Mouse (Mus musculus): ENCODE measurements at regions not wholly inside any gene's neighbourhood (a gene's known extent, or its start where the extent isn't known, plus 50 kb on each side); places are given as distances from the start of the nearest gene placed in this dataset.
A peak's percentile ranks its signal among the peaks of the same experiment; 100 is the strongest.

DNA sequence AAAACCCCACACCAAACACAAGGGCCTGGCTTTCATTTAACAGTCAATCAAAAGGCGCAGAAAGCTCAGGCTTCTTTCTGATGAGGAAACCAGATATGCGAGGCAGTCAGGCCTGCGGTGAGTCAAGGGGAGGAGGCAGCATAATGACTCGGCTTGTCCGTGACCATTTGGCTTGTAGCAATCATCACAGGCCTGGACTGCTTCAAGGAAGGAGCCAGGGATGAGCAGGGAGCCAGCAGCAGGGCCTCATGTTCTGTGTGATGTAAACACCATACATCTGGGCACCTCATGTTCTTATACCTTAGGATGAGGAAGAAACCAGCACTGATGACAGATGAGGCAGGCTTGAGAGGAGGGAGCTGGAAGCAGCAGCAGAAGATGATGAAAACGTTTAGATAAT, 264.6 kb upstream of the Habp2 start:
- Histone ChIP-seq H3ac (ENCODE audit: control insufficient read depth, insufficient read length) (no peak overlapping the region), H3K36me3 (ENCODE audit: control insufficient read depth, insufficient read depth) (no peaks in the 10 kb centered on the region), H3K4me3 (no peak overlapping the region), H3K4me2 (ENCODE audit: low read depth) (peak overlapping the region; percentile 5), H3K79me2 (ENCODE audit: control insufficient read depth, insufficient read depth) (no peaks in the 10 kb centered on the region), H3K27me3 (ENCODE audit: control insufficient read depth, insufficient read depth, insufficient read length) (no peaks in the 10 kb centered on the region)
- TF ChIP-seq USF1 (IDR thresholded peaks at IDR 0.05; ENCODE audit: low read depth) (no peak), POLR2A (IDR thresholded peaks at IDR 0.05; ENCODE audit: insufficient read length, low read depth) (no peak), SRF (IDR thresholded peaks at IDR 0.05; ENCODE audit: control insufficient read depth, insufficient read length, low read depth) (no peak), POLR2AphosphoS2 (IDR thresholded peaks at IDR 0.05; ENCODE audit: insufficient read length, low read depth) (no peak), REST (IDR thresholded peaks at IDR 0.05; ENCODE audit: insufficient read depth, insufficient read length) (no peak), MYOG (IDR thresholded peaks at IDR 0.05; ENCODE audit: control insufficient read depth in 1 of 3, insufficient read depth in 1 of 3, insufficient read length in 2 of 3, low read depth in 2 of 3) (peak in 1 of 3 experiments; percentile 8), MAX (IDR thresholded peaks at IDR 0.05; ENCODE audit: low read depth) (no peak), TCF12 (IDR thresholded peaks at IDR 0.05; ENCODE audit: insufficient read depth, poor library complexity, severe bottlenecking) (no peak), E2F4 (IDR thresholded peaks at IDR 0.05; ENCODE audit: insufficient read depth) (no peak), TCF3 (IDR thresholded peaks at IDR 0.05; ENCODE audit: insufficient read length, low read depth) (no peak), MYOD1 (IDR thresholded peaks at IDR 0.05; ENCODE audit: control insufficient read depth in 1 of 3, insufficient read length in 2 of 3, low read depth in 2 of 3) (peak in 1 of 3 experiments; percentile 46)

DNA sequence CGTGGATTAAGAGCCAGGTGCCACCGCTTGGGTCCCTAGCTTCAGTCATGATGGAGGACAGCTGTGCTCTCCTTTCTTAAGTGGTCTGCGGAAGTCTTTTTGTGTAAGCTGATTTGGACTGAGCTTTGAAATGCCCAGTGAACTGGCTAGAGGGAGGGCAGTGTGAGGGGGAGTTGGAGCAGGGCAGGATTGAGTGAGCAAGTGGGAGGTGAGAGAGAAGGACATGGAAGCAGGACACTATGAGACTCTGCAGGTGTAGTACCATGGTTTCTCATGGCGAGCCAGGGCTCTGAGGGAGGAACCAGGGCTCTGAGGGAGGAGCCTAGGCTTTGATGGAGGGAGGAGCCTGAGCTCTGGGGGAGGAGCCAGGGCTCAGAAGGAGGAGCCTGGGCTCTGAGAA, 262.3 kb upstream of the Habp2 start:
- Histone ChIP-seq H3K4me3 (no peak overlapping the region), H3ac (ENCODE audit: control insufficient read depth, insufficient read length) (no peak overlapping the region), H3K79me2 (ENCODE audit: control insufficient read depth, insufficient read depth) (no peaks in the 10 kb centered on the region), H3K36me3 (ENCODE audit: control insufficient read depth, insufficient read depth) (no peaks in the 10 kb centered on the region), H3K4me2 (ENCODE audit: low read depth) (no peak overlapping the region), H3K27me3 (ENCODE audit: control insufficient read depth, insufficient read depth, insufficient read length) (no peaks in the 10 kb centered on the region)
- TF ChIP-seq MYOD1 (IDR thresholded peaks at IDR 0.05; ENCODE audit: control insufficient read depth in 1 of 3, insufficient read length in 2 of 3, low read depth in 2 of 3): no peak
- no peak for TF ChIP-seq MYOG (IDR thresholded peaks at IDR 0.05; ENCODE audit: control insufficient read depth in 1 of 3, insufficient read depth in 1 of 3, insufficient read length in 2 of 3, low read depth in 2 of 3)
- TF ChIP-seq POLR2A (IDR thresholded peaks at IDR 0.05; ENCODE audit: insufficient read length, low read depth): no peak
- no peak for TF ChIP-seq USF1 (IDR thresholded peaks at IDR 0.05; ENCODE audit: low read depth)
- no peak for TF ChIP-seq SRF (IDR thresholded peaks at IDR 0.05; ENCODE audit: control insufficient read depth, insufficient read length, low read depth)
- TF ChIP-seq MAX (IDR thresholded peaks at IDR 0.05; ENCODE audit: low read depth): no peak
- no peak for TF ChIP-seq REST (IDR thresholded peaks at IDR 0.05; ENCODE audit: insufficient read depth, insufficient read length)
- TF ChIP-seq TCF12 (IDR thresholded peaks at IDR 0.05; ENCODE audit: insufficient read depth, poor library complexity, severe bottlenecking): no peak
- no peak for TF ChIP-seq CEBPB (IDR thresholded peaks at IDR 0.05; ENCODE audit: insufficient read depth, poor library complexity, severe bottlenecking)
- TF ChIP-seq POLR2AphosphoS2 (IDR thresholded peaks at IDR 0.05; ENCODE audit: insufficient read length, low read depth): no peak

DNA sequence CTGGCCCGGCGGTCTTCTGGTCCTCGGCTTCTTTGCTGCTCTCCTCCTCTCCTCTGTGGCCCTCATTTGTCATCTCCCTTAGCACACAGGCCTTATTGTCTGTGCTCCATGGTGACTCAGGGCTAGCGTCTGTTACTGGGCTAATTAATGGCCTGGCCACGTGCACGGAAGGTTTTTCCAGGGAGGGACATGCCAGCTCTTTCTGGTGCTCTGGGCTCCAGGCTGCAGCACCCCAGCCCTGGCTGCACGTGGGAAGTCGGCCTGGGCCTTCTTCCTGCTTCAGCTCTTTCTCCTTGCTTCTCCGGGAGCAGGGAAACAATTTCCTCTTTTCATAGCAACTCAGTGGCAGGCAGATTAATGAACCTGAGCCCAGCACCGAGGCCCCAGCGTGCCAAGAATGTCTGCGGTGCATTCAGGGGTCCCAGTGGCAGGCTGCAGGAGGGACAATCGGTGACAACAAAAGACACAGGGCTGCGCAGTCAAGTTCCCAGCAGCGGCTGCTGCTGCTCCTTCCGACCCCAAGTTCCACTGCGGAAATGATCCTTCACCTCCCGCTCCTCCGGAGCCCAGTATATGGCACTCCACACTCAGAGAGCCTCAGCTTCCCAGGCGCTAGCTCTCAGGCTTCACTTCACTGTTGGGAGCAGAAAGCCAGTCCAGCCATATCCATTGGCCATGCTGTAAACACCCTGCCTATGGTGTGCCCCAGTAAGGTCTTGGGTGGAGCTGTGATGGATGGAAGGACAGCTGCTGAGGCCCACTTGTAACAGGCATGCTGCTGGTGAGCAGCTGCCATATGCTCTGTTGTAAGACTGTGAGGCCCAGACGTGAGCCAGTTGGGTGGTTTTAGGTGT, 257.3 kb upstream of the Habp2 start:
- no peak overlapping the region for H3ac ChIP-seq (ENCODE audit: control insufficient read depth, insufficient read length)
- no peak overlapping the region for H3K4me3 ChIP-seq
- no peaks in the 10 kb centered on the region for H3K79me2 ChIP-seq (ENCODE audit: control insufficient read depth, insufficient read depth)
- TF ChIP-seq MYOD1 (IDR thresholded peaks at IDR 0.05; ENCODE audit: control insufficient read depth in 1 of 3, insufficient read length in 2 of 3, low read depth in 2 of 3) (peak; percentile 11 to 98 (median 98)), MYOG (IDR thresholded peaks at IDR 0.05; ENCODE audit: control insufficient read depth in 1 of 3, insufficient read depth in 1 of 3, insufficient read length in 2 of 3, low read depth in 2 of 3) (peak; percentile 66 to 98 (median 94)), TCF12 (IDR thresholded peaks at IDR 0.05; ENCODE audit: insufficient read depth, poor library complexity, severe bottlenecking) (peak; percentile 23), TCF3 (IDR thresholded peaks at IDR 0.05; ENCODE audit: insufficient read length, low read depth) (peak; percentile 89), POLR2A (IDR thresholded peaks at IDR 0.05; ENCODE audit: insufficient read length, low read depth) (no peak), CEBPB (IDR thresholded peaks at IDR 0.05; ENCODE audit: insufficient read depth, poor library complexity, severe bottlenecking) (0 out of 2 replicates have a peak, but pooled peaks have one; percentile 6)
- H3K27me3 ChIP-seq (ENCODE audit: control insufficient read depth, insufficient read depth, insufficient read length): no peaks in the 10 kb centered on the region
- H3K36me3 ChIP-seq (ENCODE audit: control insufficient read depth, insufficient read depth): no peaks in the 10 kb centered on the region
- H3K4me2 ChIP-seq (ENCODE audit: low read depth): no peak overlapping the region

DNA sequence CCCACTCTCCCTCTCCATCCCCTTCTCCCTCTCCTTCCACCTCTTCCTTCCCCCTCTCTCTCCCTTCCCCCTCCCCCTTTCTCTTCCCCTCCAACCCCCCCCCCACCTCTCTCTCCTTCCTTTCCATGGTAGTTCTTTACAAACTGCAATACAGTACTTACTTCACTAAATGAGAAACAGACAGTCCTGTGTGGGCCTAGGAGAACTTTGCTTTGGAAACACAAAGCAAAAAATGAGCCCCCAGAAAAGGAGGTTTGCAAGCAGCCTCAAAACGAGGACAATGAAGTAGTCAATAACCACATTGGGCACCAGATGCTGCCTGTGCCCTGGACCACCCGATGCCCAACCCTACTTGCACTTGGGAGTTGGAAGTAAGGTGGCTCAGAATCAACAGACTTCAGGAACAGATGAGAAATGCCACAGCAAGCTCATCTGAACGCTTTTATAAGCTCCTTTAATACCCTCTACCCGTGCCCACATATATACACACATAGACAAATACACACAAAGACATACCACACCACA, 256.5 kb upstream of the Habp2 start:
- Histone ChIP-seq H3K36me3 (ENCODE audit: control insufficient read depth, insufficient read depth) (no peaks in the 10 kb centered on the region), H3K4me3 (no peak overlapping the region), H3K4me2 (ENCODE audit: low read depth) (no peak overlapping the region), H3K27me3 (ENCODE audit: control insufficient read depth, insufficient read depth, insufficient read length) (no peaks in the 10 kb centered on the region), H3ac (ENCODE audit: control insufficient read depth, insufficient read length) (no peak overlapping the region), H3K79me2 (ENCODE audit: control insufficient read depth, insufficient read depth) (no peaks in the 10 kb centered on the region)
- TF ChIP-seq TCF12 (IDR thresholded peaks at IDR 0.05; ENCODE audit: insufficient read depth, poor library complexity, severe bottlenecking) (no peak), POLR2A (IDR thresholded peaks at IDR 0.05; ENCODE audit: insufficient read length, low read depth) (no peak), REST (IDR thresholded peaks at IDR 0.05; ENCODE audit: insufficient read depth, insufficient read length) (no peak), MYOG (IDR thresholded peaks at IDR 0.05; ENCODE audit: control insufficient read depth in 1 of 3, insufficient read depth in 1 of 3, insufficient read length in 2 of 3, low read depth in 2 of 3) (no peak), MYOD1 (IDR thresholded peaks at IDR 0.05; ENCODE audit: control insufficient read depth in 1 of 3, insufficient read length in 2 of 3, low read depth in 2 of 3) (no peak), SRF (IDR thresholded peaks at IDR 0.05; ENCODE audit: control insufficient read depth, insufficient read length, low read depth) (no peak), TCF3 (IDR thresholded peaks at IDR 0.05; ENCODE audit: insufficient read length, low read depth) (no peak), E2F4 (IDR thresholded peaks at IDR 0.05; ENCODE audit: insufficient read depth) (no peak), USF1 (IDR thresholded peaks at IDR 0.05; ENCODE audit: low read depth) (no peak), MAX (IDR thresholded peaks at IDR 0.05; ENCODE audit: low read depth) (no peak), CEBPB (IDR thresholded peaks at IDR 0.05; ENCODE audit: insufficient read depth, poor library complexity, severe bottlenecking) (no peak), POLR2AphosphoS2 (IDR thresholded peaks at IDR 0.05; ENCODE audit: insufficient read length, low read depth) (no peak)

Measured in myocyte (in vitro differentiated cells).